Mouse (Mus musculus): ENCODE measurements around the gene 1700001J03Rik.

- TF ChIP-seq CTCF (IDR thresholded peaks at IDR 0.05; ENCODE audit: insufficient read depth, low read length) (no peak), POLR2A (IDR thresholded peaks at IDR 0.05; ENCODE audit: borderline replicate concordance, extremely low read depth, low read depth, low read length) (peak; percentile 90)
These were observed 46.0 kb upstream of the 1700001J03Rik start, which contains the start of gene Cdk8 for GRCm38 (mm10) chr5:146230864-146231654.
